Mouse (Mus musculus): ENCODE results near the gene Wnt5b. TPM values are rescaled to one million over a fixed set of nuclear protein-coding genes. Genes with fewer than 3 reads are reported as not detected.

Wnt5b gene
- total RNA-seq, 1 experiment from 2014 or later, result 0.48 TPM

DNA sequence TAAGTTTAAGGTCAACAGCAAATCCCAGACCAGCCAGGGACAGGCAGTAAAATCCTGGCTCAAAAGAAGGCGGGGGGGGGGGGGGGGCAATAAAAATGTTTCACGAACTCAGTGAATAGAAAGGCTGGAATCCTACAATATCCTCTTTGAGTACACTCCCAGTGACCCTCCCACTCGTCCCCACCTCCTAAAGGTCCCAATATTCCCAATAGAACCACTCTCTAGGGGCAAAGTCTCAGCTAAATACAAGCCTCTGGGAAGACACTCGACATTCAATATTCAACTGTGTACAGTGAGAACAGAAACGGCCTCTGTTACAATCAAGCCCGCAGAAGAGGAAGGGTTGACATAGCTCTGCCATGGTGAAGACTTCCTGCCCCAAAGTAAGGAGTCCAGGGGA is 136.3 kb downstream of the Wnt5b start:
- ATAC-seq (replicated peaks; ENCODE audit: insufficient number of reproducible peaks, low FRiP score, low TSS enrichment, poor library complexity, severe bottlenecking), result 0 out of 2 replicates have a peak, but pooled peaks have one; percentile 24

- no peak for ATAC-seq (replicated peaks; ENCODE audit: insufficient number of reproducible peaks, low FRiP score, low TSS enrichment, poor library complexity, severe bottlenecking)
Measured at GRCm38 (mm10) chr6:119406528-119406927, 137.6 kb downstream of the Wnt5b start.

DNA sequence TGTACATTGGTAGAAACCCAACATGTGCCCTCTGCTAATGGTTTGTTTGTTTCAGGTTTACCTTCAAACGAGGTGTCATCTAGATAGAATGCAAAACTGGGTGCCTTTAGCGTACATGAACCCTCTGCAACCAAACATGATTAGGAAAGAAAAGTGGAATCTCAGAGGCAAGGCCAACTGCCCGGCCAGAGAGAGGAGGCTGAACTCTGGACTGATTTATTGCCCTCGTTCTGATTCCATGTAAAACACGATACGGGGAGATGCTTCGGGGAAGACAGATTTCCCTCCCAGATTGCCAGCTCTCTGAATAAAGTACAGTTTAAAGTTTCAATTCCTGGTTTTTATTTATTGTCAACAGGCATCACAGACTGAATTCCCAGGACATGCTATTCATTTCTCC is 138.8 kb downstream of the Wnt5b start:
- ATAC-seq (replicated peaks; ENCODE audit: insufficient number of reproducible peaks, low FRiP score, low TSS enrichment, poor library complexity, severe bottlenecking), result no peak

GRCm38 (mm10) chr6:119404854-119405253 is 139.3 kb downstream of the Wnt5b start:
- no peak for ATAC-seq (replicated peaks; ENCODE audit: insufficient number of reproducible peaks, low FRiP score, low TSS enrichment, poor library complexity, severe bottlenecking)

DNA sequence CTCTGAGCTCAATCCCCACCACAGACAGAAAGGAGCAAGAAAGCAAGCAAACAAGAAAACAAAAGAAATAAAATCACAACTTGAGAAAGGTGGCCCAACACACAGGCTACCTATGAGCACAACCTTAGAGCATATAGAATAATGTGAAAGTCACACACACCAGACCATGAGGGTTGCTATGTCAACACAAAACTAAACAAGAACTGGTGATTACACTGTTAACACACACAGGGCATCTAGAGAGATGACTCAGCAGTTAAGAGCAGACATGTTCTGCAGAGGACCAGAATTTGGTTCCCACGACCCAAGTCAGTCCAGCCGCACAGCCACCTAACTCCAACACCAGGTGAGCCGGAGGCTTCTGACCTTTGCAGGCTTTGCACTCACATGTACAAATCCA is 141.2 kb downstream of the Wnt5b start:
- ATAC-seq (replicated peaks; ENCODE audit: insufficient number of reproducible peaks, low FRiP score, low TSS enrichment, poor library complexity, severe bottlenecking), result peak; percentile 75

DNA sequence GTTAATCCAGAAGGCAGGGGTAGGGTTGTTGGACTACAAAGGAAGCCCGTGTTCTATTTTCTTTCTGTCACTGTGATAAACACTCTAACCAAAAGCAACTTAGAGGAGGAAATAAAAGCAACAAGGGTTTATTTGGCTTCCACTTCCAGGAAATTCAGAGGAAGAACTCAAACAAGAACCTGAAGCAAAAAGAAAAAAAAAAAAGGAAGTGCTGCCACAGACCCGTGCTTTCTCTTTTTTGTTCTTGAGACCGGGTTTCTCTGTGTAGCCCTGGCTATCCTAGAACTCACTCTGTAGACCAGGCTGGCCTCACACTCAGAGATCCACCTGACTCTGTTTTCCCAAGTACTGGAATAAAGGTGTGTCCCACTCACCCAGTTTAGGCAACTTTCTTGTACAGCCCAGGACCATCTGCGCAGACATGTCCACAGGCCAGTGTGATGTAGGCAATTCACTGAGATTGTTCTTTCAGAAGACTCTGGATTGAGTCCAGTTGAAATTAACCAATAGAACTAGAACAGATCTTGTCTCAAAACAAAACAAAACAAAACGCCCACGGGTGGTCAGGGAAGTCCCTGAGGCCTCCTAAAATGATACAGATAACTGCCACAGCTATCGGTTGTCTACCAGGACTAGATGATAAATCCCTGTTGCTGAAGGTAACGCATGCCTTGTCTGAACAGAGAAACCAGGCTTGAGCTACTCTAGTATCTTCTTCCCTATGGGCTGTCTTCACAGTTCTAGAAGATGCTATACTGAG is 142.4 kb downstream of the Wnt5b start:
- ATAC-seq (replicated peaks; ENCODE audit: insufficient number of reproducible peaks, low FRiP score, low TSS enrichment, poor library complexity, severe bottlenecking), result no peak

DNA sequence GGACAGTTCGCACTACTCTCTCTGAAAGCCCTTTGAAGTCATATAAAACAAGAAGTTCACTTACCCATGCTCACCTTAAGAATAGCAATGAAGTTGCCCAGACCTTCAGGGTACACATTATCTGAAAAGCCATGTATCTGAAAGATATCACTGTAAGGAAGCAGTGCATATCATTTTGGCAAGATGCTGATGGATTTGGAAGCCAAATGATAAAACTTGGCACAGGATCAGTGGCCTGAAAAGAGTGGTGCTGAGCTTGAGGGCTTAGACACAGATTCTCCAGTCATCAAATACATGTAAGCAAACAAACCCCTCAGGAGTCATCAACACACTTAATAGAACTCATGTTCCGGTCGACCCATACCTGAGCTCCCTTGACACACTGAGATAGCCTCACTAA is 143.5 kb downstream of the Wnt5b start:
- no peak for ATAC-seq (replicated peaks; ENCODE audit: insufficient number of reproducible peaks, low FRiP score, low TSS enrichment, poor library complexity, severe bottlenecking)

GRCm38 (mm10) chr6:119399371-119399770 is 144.8 kb downstream of the Wnt5b start:
- ATAC-seq (replicated peaks; ENCODE audit: insufficient number of reproducible peaks, low FRiP score, low TSS enrichment, poor library complexity, severe bottlenecking), result no peak

DNA sequence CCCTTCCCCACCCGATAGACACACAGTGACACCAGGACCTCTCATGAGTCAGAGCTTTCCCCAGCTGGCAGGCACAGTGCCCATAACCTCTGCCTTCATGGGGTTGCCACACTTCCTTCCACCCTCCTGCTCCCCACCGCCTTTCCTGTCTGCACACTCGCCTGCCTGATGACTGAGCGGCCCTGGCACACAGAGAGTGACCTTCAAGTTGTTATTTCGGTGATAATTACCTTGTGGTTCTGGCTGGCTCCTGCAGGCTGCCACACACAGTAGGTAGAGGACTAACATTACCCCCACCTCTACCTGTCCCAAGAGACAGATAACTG is 147.9 kb downstream of the Wnt5b start:
- ATAC-seq (replicated peaks; ENCODE audit: insufficient number of reproducible peaks, low FRiP score, low TSS enrichment, poor library complexity, severe bottlenecking), result peak; percentile 99

- peak; percentile 61 for ATAC-seq (replicated peaks; ENCODE audit: insufficient number of reproducible peaks, low FRiP score, low TSS enrichment, poor library complexity, severe bottlenecking)
Measured at GRCm38 (mm10) chr6:119395421-119396308, 148.5 kb downstream of the Wnt5b start.

DNA sequence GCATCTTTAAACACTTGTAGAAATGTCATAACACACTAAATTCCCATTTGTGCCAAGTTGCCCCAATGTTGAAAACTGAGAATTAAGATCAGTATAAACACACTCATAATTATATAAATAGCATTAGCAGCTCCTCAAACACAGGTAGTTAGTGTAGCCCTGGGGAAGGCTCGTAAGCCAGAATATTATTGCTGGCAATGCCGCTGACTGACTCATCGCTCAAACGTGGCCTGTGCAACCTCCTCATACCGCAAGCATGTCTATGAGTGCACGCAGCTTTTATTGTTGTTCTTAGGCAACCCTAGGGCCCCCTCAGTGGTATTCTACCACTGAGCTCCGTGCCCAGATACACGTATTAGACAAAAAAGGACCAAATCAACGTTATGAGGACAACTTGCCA is 151.3 kb downstream of the Wnt5b start:
- no peak for ATAC-seq (replicated peaks; ENCODE audit: insufficient number of reproducible peaks, low FRiP score, low TSS enrichment, poor library complexity, severe bottlenecking)

- no peak for ATAC-seq (replicated peaks; ENCODE audit: insufficient number of reproducible peaks, low FRiP score, low TSS enrichment, poor library complexity, severe bottlenecking)
Measured at GRCm38 (mm10) chr6:119390728-119391127, 153.4 kb downstream of the Wnt5b start.

GRCm38 (mm10) chr6:119389089-119389488 is 155.1 kb downstream of the Wnt5b start:
- ATAC-seq (replicated peaks; ENCODE audit: insufficient number of reproducible peaks, low FRiP score, low TSS enrichment, poor library complexity, severe bottlenecking), result no peak

DNA sequence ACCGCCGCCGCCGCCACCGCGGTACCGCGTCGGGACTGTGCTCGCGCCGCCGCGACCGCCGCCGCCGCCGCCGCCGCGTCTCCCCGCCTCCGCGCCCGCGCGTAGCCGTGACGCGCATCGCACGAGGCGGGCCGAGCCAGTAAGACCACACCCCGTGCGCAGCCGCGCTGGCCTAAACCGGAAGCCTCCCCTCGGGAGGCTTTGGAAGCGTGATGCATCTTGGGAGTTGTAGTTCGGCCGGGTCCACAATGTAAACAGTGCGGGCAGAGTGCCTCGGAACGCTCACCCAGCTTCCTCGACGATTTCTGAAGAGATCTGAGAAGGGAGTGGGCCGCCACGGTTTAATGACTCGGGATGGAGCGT is 155.5 kb downstream of the Wnt5b start:
- ATAC-seq (replicated peaks; ENCODE audit: insufficient number of reproducible peaks, low FRiP score, low TSS enrichment, poor library complexity, severe bottlenecking), result peak; percentile 99

DNA sequence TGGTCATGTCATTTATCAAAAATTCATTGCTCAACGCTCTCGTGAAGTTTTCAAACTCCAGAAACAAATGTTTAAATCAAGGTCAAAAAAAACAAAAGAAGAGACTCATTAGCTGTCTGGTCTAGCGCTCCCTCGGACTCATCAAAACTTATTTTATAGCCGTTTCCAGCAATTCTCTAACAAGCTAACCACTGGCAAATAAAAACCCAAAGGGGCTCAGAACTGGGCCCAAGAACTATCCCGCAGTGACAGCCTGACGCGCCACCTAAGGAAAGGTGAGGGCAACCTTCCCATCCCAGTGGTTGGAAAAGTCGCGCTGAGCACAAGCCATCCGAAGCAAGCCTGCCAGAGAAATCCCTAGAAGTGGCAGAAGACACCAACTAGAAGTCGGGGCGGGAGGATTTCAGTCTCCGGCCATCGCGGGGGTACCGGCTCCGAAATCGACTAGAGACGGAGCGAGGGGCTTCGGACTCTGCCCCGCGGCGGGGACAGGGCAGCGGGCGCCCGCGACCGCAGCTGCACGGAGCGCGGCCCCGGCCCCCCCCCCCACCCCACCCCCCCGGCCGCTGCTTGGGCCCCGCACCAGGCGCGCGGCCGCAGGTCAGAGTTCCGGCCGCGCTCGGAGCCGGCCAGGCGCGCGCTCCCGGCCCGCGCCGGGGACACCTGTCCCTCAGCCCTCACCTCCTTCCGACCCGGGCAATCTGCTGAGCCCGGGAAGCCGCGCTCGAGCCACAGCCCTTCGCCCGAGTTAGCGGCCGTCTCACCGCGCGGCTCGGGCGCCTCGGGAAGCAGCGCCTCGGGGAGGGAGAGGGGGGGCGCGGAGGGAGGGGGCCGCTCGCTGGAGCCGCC is 156.1 kb downstream of the Wnt5b start:
- 0 out of 2 replicates have a peak, but pooled peaks have one; percentile 14 for ATAC-seq (replicated peaks; ENCODE audit: insufficient number of reproducible peaks, low FRiP score, low TSS enrichment, poor library complexity, severe bottlenecking)

DNA sequence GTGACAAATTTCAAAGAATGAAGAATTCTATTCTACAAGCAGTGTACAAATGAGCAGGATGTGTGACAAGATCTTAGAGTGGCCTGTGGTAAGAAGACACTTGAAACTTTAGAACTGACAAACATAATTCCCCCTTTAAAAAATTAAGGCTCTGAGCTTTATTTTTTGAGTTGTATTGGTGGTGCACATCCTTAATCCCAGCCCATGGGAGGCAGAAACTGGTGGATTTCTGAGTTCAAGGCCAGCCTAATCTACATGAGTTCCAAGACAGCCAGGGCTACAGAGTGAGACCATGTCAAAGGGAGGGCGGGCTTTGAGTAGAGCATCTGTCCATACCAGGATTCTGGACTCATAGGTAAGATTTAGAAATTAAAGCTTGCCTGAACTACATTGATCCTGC is 157.3 kb downstream of the Wnt5b start:
- no peak for ATAC-seq (replicated peaks; ENCODE audit: insufficient number of reproducible peaks, low FRiP score, low TSS enrichment, poor library complexity, severe bottlenecking)

DNA sequence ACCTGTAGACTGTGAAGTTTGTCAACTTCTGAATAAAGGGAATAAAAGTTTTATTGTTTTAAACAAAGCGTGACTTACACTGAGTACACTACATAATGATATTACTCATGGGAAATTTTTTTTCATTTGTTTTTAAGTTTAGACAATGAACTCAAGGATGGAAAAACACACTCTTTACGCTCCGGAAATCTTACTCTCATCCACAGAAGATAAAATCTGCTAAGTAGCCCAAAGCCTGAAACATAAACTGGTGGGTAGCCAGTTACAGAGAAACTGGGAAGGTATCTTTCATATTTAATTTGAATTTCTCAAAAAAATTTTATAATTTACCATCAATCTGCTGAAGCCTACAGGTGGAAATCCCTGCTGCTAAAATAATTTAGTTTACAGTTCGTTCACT is 157.7 kb downstream of the Wnt5b start:
- no peak for ATAC-seq (replicated peaks; ENCODE audit: insufficient number of reproducible peaks, low FRiP score, low TSS enrichment, poor library complexity, severe bottlenecking)

- no peak for ATAC-seq (replicated peaks; ENCODE audit: insufficient number of reproducible peaks, low FRiP score, low TSS enrichment, poor library complexity, severe bottlenecking)
Measured at GRCm38 (mm10) chr6:119385668-119386067, 158.5 kb downstream of the Wnt5b start.

Data from monocyte, adult 5-6 weeks (primary cell).